Mouse (Mus musculus): Measurements from ENCODE around the gene Ppt2. TPM values are rescaled to one million over a fixed set of nuclear protein-coding genes. Genes with fewer than 3 reads are reported as not detected.

Ppt2 gene
- polyA plus RNA-seq, 1 experiment from 2014 or later = 108 TPM

DNA sequence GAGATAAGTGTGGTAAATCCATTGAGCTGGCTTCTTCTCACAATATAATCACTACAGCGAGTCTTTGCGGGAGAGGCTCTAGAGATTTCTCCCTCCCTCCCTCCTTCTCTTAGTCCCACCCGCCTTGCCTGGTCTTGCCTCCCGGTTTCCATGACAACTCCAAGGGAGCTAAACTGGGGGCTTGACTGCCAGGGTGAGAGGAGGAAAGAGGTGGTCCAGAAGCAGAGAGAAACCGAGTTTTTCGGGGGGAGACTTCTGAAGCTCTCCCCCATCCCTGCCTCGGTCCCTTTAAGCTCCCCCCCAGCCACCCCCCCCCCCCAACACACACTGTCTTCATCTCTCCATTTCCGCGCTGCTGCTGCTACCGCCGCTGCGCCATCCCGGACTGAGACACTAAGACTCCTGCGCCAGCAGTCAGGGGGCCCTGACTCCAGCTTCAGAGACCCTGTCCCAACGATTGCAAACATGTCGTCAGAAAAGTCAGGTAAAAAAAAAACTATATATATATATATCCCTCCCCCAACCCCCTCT lies 976 bp upstream of the Ppt2 start, which contains the start of gene Prrt1:
TSS of gene Prrt1 (plus strand) at position 313 of the 531 bp plus-strand sequence.
- ChIA-PET POLR2A (no interaction called here), CTCF (interaction anchor here (1.3 to 1.7 kb wide), 3 partner anchors 11 to 25 kb away, joined by 3 to 4 read pairs (median 4); partner anchors contain the start of genes Agpat1, Fkbpl and Rnf5)
- DNase-seq (ENCODE audit: low read depth, low spot score) (no peak), ATAC-seq (no peak)
- H3K27me3 ChIP-seq = no peaks in the 10 kb centered on the region
- in situ Hi-C loops (cut with MboI; ENCODE audit: low pct_unique_long_range_greater_than_20kb) = loop anchor here (25.0 kb wide), 1 partner anchor 508 kb away; the partner anchor contains the start of genes Apom, Bag6 and D17H6S53E
- no peak for TF ChIP-seq CTCF (IDR thresholded peaks at IDR 0.05)

DNA sequence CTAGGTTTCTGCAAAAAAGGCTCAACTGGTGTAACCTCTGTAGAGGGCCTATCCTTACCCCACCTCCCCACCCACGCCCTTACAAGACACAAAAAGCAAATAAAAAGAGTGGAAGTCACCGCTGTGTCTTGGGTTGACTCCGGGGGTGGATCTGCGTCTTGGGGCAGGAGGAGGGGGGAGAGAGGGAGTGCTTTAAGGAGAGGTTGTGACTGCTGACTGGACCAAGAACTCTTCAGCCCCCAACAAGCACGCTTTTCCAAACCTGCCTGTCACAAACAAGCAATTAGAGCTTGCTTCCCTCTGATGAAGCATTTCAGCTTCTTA lies 296 bp upstream of the Ppt2 start:
- POLR2A ChIA-PET = interaction anchor here (2.0 kb wide), 1 partner anchor 11 kb away, joined by 5 read pairs; no protein-coding TSS in a partner anchor
- in situ Hi-C loops (cut with MboI; ENCODE audit: low pct_unique_long_range_greater_than_20kb) = loop anchor here (25.0 kb wide), 1 partner anchor 509 kb away; the partner anchor contains the start of genes Apom, Bag6 and D17H6S53E

DNA sequence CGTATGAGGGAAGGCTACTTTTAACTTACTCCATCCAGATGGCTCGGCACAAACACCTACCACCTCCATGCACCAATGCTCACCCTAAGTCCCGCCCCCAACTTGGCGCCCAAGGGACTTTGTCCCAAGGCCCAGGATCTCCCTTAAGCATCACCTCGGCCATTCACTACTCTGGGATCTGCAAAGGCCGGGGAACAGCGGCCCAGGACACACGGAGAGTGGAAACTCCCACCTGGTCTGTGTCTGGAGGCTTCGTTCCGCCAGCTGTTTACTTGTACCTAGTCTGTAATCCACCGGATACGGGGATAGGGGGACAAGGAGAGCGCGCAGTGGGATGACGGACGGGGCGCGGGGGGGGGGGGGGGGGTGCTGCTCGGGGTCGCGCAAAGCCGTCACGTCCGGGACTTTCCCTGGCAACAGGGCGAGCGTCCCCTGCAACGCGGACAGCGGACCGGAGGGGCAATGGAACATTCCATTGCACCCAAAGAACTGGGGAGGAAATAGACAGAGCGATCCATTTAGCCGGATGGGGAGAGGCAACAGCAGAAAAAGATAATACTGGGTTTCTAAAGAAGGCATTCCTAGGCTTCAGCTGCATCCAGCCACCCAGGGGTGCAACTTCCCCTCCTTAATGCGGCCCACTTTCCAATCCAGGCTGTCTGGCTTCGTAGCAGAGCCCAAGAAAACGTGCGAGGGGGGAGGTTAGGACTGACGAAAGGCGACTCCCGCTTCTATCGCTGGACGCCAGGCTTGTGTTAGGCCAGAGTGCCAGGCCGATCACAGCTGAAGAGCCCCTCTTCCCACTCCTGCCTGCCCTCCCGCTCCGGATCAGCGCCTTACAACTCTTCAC lies 992 bp downstream of the Ppt2 start:
- ChIA-PET CTCF (interaction anchor here (1.1 to 1.8 kb wide), 4 partner anchors 8 to 26 kb away, joined by 3 to 6 read pairs (median 4); partner anchors contain the start of gene Fkbpl), POLR2A (interaction anchor here (1.0 to 2.0 kb wide), 4 partner anchors 12 to 24 kb away, joined by 3 to 7 read pairs (median 4); no protein-coding TSS in a partner anchor)
- in situ Hi-C loops (cut with MboI; ENCODE audit: low pct_unique_long_range_greater_than_20kb) = loop anchor here (25.0 kb wide), 1 partner anchor 510 kb away; the partner anchor contains the start of genes Apom, Bag6 and D17H6S53E
- TF ChIP-seq CTCF (IDR thresholded peaks at IDR 0.05) = no peak
- no peaks in the 10 kb centered on the region for H3K27me3 ChIP-seq
- peak; percentile 36 for ATAC-seq
- peak; percentile 69 for DNase-seq (ENCODE audit: low read depth, low spot score)

More for the DNA sequence above, 296 bp upstream of the Ppt2 start:
- CTCF ChIA-PET = interaction anchor here (1.3 to 1.7 kb wide), 4 partner anchors 9 to 25 kb away, joined by 3 to 4 read pairs (median 4); partner anchors contain the start of genes Agpat1, Fkbpl and Rnf5
- no peaks in the 10 kb centered on the region for H3K27me3 ChIP-seq
- ATAC-seq (no peak), DNase-seq (ENCODE audit: low read depth, low spot score) (no peak)
- TF ChIP-seq CTCF (IDR thresholded peaks at IDR 0.05) = no peak

DNA sequence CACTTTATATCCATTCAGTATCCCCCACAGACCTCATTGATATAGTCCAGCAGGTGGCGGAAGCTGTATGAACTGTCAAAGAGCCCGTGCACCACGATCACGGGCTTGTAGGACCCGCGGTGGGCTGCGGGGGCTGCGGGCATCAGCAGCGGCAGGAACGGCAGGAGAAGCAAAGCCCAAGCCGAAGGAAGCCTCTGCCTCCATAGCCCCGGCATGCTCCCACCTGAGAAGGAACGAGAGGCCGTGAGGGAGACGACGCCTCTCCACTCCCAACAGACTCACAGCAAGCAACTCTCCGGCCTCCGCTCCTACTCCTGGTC lies 1.6 kb downstream of the Ppt2 start:
- TF ChIP-seq CTCF (IDR thresholded peaks at IDR 0.05) = no peak
- ATAC-seq (peak; percentile 36), DNase-seq (ENCODE audit: low read depth, low spot score) (no peak)
- in situ Hi-C loops (cut with MboI; ENCODE audit: low pct_unique_long_range_greater_than_20kb) = loop anchor here (25.0 kb wide), 1 partner anchor 511 kb away; the partner anchor contains the start of genes Apom, Bag6 and D17H6S53E
- H3K27me3 ChIP-seq = no peaks in the 10 kb centered on the region
- POLR2A ChIA-PET = interaction anchor here (1.1 to 2.0 kb wide), 3 partner anchors 13 to 25 kb away, joined by 3 to 7 read pairs (median 5); no protein-coding TSS in a partner anchor
- CTCF ChIA-PET = interaction anchor here (1.1 to 1.8 kb wide), 3 partner anchors 14 to 26 kb away, joined by 4 to 6 read pairs (median 5); partner anchors contain the start of gene Fkbpl

DNA sequence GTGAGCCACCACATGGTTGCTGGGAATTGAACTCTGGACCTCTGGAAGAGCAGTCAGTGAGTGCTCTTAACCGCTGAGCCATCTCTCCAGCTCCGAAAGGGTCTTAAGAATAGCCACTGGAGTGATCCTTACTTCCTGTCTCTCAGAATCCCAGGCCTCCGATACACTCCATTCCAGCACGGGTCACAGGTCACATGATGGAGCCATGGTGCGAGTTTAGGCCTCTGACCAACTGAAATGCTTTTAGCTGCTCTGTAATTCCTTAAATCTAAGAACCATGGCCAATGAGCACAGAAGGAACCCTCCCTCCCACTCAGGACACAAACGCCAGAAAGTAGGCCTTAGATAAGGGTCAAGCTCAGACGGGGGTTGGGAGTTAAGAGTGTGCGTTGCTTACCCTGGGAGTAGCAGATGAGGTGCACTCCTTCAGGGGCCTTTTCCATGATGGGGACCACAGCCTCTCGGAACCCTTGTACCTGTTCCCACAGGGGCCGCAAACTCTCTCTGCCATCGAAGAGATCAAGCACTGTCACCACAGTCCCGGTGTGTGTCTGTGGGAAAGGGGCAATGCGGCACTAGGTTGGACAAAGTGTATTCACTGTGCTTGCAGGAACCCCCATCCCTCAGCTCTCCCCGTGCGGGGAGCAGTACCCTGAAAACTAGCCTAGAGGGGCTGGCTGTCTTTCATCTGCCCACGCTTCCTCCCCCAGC lies 2.1 kb downstream of the Ppt2 start:
- ChIA-PET POLR2A (interaction anchor here (1.1 to 1.4 kb wide), 2 partner anchors 21 to 25 kb away, joined by 3 to 7 read pairs; no protein-coding TSS in a partner anchor), CTCF (interaction anchor here (1.1 to 1.8 kb wide), 3 partner anchors 15 to 27 kb away, joined by 4 to 6 read pairs (median 5); partner anchors contain the start of gene Fkbpl)
- ATAC-seq (no peak), DNase-seq (ENCODE audit: low read depth, low spot score) (no peak)
- no peaks in the 10 kb centered on the region for H3K27me3 ChIP-seq
- in situ Hi-C loops (cut with MboI; ENCODE audit: low pct_unique_long_range_greater_than_20kb) = loop anchor here (25.0 kb wide), 1 partner anchor 511 kb away; the partner anchor contains the start of genes Apom, Bag6 and D17H6S53E
- no peak for TF ChIP-seq CTCF (IDR thresholded peaks at IDR 0.05)

DNA sequence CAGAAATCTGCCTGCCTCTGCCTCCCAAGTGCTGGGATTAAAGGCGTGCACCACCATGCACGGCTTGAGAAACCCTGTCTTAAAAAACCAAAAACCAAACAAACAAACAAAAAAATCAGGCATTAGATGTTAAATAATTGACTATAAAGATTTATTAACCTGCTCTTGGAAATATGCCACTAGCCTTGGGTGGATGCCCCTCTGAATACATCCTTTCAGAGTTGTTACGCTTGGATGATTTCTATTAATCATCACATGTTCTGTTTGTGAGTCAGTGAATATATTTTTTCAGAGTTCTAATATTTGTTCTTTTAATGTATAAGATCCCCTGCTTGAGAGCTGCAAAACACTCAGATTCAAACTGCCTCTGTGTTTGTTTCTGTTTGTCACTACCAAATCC lies 3.3 kb downstream of the Ppt2 start:
- in situ Hi-C loops (cut with MboI; ENCODE audit: low pct_unique_long_range_greater_than_20kb) = loop anchor here (25.0 kb wide), 1 partner anchor 512 kb away; the partner anchor contains the start of genes Apom, Bag6 and D17H6S53E

DNA sequence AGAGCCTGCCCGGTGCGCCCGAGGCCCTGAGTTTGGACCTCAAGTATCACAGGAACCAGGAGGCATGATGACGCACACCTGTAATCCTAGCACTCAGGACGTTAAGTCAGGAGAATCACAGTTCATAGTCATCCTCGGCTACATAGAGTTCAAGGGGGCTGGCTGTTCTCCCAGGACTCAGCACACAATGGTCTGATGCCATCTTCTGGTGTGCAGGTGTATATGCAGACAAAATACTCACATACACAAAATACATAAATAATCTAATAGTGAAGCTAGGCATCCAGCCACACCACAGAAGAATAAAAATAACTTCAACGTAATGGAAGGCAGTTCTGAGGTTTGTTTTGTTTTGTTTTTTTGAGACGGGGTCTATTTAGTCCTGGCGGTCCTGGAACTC lies 5.1 kb downstream of the Ppt2 start:
- in situ Hi-C loops (cut with MboI; ENCODE audit: low pct_unique_long_range_greater_than_20kb) = no loop called here
- no peak for ATAC-seq

More for the DNA sequence above, 3.3 kb downstream of the Ppt2 start:
- POLR2A ChIA-PET = no interaction called here
- DNase-seq (ENCODE audit: low read depth, low spot score) = no peak
- ATAC-seq = no peak
- CTCF ChIA-PET = no interaction called here
- no peak for TF ChIP-seq CTCF (IDR thresholded peaks at IDR 0.05)
- no peaks in the 10 kb centered on the region for H3K27me3 ChIP-seq

DNA sequence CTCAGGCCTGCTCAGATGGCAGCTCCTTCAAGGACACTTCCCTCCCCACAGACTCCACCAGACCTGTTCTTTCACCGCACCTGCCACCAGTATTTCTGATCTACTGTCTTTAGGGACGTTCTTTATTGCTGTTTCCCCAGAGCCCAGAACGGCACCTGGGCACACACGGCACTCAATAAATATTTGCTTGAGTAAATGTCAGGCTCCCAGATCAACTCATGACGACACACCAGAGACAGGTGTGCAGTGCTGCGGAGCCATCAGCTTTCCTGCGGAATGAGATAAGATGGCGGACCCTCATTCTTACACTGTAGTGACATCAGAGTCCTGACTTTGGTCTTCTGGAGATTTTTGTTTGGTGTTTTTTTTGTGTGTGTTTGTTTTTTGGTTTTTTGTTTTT lies 7.3 kb downstream of the Ppt2 start:
- no peak for TF ChIP-seq CTCF (IDR thresholded peaks at IDR 0.05)
- POLR2A ChIA-PET = interaction anchor here (2.1 kb wide), 1 partner anchor 20 kb away, joined by 7 read pairs; no protein-coding TSS in a partner anchor
- DNase-seq (ENCODE audit: low read depth, low spot score) = no peak
- ATAC-seq = no peak
- in situ Hi-C loops (cut with MboI; ENCODE audit: low pct_unique_long_range_greater_than_20kb) = no loop called here
- no peaks in the 10 kb centered on the region for H3K27me3 ChIP-seq
- CTCF ChIA-PET = no interaction called here

More for the DNA sequence above, 5.1 kb downstream of the Ppt2 start:
- ChIA-PET POLR2A (no interaction called here), CTCF (no interaction called here)
- no peak for TF ChIP-seq CTCF (IDR thresholded peaks at IDR 0.05)
- H3K27me3 ChIP-seq = no peaks in the 10 kb centered on the region
- DNase-seq (ENCODE audit: low read depth, low spot score) = no peak

DNA sequence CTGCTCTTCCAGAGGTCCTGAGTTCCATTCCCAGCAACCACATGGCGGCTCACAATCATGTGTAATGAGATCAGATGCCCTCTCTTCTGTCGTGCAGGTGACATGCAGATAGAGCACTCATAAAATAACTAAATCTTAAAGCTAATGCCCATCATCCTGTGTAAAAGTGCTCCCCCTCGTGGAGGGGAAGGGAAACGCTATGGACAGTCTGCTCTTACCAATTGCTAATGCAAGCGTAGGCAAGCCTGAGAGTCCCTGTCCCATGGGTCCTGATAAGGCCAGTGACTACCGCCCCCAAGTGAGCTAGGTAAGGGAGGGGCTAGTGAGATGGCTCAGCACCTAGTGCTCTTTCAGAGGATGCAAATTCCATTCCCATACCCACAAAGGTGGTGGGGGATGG lies 9.3 kb downstream of the Ppt2 start:
- ATAC-seq = peak; percentile 23

More for the DNA sequence above, 9.3 kb downstream of the Ppt2 start:
- CTCF ChIA-PET = interaction anchor here (0.6 to 2.2 kb wide), 6 partner anchors 9 to 33 kb away, joined by 3 to 13 read pairs (median 4); partner anchors contain the start of genes Agpat1, Atf6b and Ppt2
- no peak for DNase-seq (ENCODE audit: low read depth, low spot score)
- H3K27me3 ChIP-seq = no peaks in the 10 kb centered on the region
- POLR2A ChIA-PET = interaction anchor here (1.3 to 2.1 kb wide), 2 partner anchors 14 to 22 kb away, joined by 5 to 7 read pairs; partner anchors contain the start of gene Agpat1
- in situ Hi-C loops (cut with MboI; ENCODE audit: low pct_unique_long_range_greater_than_20kb) = no loop called here
- TF ChIP-seq CTCF (IDR thresholded peaks at IDR 0.05) = no peak
